Mouse (Mus musculus) liver, adult 2 months (tissue): ENCODE results near the gene Pdxk.

Experiments
- CTCF ChIP-seq: fragments of 200-500 bp; IDR thresholded peaks from 2 replicates; pipeline ENCODE4 v1.5.1; 2011; ENCODE audit warnings: low read depth, low read length, control low read depth
- POLR2A ChIP-seq: fragments of 200-500 bp; IDR thresholded peaks from 2 replicates; pipeline ENCODE4 v1.6.1; 2011; ENCODE audit warnings: low read length, control low read depth; ENCODE audit not compliant: insufficient read depth; ENCODE audit errors: extremely low read depth

DNA sequence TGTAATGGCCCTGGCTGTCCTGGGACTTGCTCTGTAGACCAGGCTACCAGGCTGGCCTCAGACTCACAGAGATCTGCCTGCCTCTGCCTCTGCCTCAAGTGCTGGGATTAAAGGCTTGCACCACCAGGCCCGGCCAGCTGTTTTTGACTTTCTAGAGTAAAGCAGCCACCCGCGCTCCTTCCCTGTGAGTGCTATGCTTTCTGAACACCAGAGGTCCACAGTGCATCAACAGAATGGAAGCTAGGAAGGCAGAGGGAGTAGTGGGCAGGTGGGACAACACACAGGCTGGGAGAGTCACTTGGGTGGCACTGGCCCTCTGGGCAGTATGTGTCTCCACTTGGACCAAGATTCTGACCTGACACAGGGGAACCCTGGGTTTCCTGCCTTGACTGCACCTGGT, 69.4 kb downstream of the Pdxk start:
- TF ChIP-seq POLR2A (no peak), CTCF (no peak)
